Mouse (Mus musculus): ENCODE measurements around the gene Folr1.

Gene Folr1

DNA sequence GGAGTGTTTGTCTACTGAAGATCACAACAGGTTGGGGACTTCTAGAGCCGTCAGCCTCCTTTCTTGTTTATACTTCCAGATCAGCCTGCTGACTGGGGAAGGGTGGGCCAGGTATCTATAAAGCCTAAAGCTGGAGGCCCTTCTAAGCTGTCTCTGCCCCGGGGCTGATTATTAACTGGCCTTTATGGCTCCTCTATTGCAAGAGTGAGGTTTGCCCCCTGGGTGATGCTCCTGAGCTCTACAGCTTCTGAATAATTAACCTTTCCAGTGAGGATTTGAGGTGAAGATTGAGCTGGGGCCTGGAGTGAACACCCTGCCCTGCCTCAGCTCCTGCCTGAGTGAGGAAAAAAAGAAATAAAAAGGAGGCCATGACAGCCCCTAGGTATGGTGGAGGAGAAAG, at the start of gene Folr1:
Gene Folr1 (minus strand): TSS at position 160 of the 400 bp plus-strand sequence.
- peak; percentile 79 to 88 for DNase-seq

DNA sequence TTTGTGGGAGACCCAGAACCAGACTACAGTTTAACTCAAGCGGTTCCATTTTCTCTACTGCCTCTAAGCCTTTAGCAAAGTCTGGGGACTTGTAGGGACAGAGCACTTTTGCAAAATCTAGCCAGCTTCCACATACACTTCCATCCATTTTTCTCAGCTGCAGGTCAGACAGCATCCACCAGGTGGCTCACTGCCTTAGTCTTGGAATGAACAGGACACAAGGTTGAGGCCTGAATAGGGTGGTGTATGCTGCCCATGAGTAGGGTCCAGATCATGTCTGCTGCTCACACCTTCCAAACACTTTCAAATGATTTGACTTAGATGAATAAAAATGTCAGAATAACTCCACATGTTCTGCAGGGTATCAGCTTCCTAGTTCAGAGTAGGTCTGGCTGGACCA, 47.5 kb upstream of the Folr1 start:
- peak in 1 of 2 experiments; percentile 73 for DNase-seq

- DNase-seq: no peak
Observed at GRCm38 (mm10) chr7:101911982-101912381, 41.4 kb upstream of the Folr1 start.

GRCm38 (mm10) chr7:101910138-101910537, 39.5 kb upstream of the Folr1 start:
- no peak for DNase-seq

DNA sequence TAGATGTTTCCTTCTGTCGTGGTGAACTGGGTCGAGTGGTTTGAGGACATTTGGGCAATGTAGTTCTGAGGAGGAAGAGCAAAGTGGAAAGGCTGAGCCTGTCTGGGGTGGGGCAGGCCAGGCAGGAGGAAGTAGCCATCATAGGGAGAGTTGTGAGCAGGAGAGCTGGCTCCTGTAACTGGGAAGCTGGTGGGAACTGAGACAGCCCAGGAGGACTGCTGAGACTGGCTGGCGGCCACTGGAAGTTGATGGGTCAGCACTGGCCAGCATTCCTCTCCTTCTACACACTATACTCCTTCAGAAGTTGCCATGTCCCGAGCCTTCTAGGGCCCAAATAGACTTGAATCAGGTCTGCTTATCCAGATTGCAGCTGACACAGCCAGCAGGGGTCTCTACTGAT, 37.8 kb upstream of the Folr1 start:
- DNase-seq: peak in 1 of 2 experiments; percentile 34

- no peak for DNase-seq
Observed at GRCm38 (mm10) chr7:101906696-101907095, 36.1 kb upstream of the Folr1 start.

DNA sequence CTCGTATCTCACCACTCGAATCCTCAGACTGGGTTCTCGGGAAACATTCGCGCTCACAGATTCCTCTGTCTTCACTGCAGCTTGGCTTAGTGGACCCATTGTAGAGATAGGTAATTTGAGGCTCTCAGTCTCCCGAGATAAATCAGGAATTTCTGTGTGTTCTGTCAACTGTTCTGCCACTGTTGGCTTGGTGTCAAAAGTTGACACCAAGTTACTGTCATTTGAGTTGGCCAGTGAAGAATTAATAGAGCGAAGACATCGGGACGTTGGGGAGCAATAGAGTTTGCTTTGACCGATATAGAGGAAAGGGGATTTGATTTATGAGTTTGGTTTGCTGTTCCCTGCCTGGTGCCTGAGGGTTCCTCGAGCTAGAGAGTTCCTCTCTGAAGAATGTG, 35.7 kb upstream of the Folr1 start, which contains the start of gene Tomt:
Gene Tomt (minus strand): TSS at position 73 of the 395 bp plus-strand sequence.
- DNase-seq: no peak

DNA sequence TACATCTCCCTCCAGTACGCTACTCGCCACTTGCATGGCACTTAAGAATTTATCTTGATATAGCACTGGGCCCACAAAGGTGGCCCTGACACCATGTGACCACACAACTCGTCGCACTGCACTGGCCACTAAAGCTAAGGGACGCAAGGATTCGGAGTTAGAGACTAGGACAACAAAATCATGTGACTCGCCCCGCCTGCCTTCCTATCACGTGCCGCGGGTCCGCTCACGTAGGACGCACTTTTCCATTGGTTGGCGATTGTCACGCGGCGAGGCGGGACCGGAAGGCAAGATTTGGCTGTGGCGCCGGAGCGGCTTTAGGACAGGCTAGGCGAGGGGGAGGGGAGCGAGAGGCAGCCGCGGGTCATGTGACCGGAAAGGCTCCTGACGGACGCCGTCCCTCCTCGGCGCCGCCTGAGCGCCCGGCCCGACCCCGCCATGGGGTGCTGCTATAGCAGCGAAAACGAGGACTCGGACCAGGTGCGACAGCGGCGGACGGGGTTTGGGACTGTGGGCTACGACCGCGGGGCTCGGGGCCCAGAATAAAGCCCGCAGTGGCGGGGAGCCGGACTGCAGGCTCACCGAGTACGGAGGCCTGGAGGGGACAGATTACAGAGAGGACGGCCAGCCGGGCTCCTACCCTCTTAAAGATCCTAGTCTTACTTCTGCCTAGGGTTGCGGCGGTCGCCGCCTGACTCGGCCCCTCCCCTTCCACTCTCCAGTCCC, 35.1 kb upstream of the Folr1 start, which contains the start of gene Lamtor1:
Gene Lamtor1 (plus strand): TSS at position 344 of the 726 bp plus-strand sequence.
- DNase-seq: peak; percentile 100

- DNase-seq: no peak
Observed at GRCm38 (mm10) chr7:101902846-101903245, 32.3 kb upstream of the Folr1 start.

DNA sequence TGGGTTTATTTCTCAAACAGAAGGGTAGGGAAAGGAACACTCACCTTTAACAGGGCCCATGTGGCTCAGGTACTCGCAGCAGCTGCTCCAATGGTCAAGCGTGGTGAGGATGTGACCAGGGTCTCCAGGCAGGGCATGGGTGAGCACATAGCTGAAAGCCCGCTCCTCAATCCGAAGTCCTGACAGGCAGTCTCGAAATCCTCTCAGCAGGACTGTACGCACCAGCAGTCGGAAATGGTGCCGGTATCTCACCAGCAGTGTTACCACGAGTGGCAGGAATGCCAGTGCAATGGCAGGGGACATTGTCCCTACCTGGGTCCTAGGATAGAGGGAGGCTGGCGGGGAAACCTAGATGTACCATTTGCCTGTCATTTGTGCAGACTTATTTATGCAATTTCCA, 31.4 kb upstream of the Folr1 start:
- no peak for DNase-seq

- DNase-seq: no peak
Observed at GRCm38 (mm10) chr7:101900331-101901097, 29.9 kb upstream of the Folr1 start.

- peak; percentile 99 for DNase-seq
Observed at GRCm38 (mm10) chr7:101896104-101897066, 25.8 kb upstream of the Folr1 start.

GRCm38 (mm10) chr7:101895695-101896094, 25.1 kb upstream of the Folr1 start:
- no peak for DNase-seq

GRCm38 (mm10) chr7:101888460-101888859, 17.9 kb upstream of the Folr1 start:
- no peak for DNase-seq

DNA sequence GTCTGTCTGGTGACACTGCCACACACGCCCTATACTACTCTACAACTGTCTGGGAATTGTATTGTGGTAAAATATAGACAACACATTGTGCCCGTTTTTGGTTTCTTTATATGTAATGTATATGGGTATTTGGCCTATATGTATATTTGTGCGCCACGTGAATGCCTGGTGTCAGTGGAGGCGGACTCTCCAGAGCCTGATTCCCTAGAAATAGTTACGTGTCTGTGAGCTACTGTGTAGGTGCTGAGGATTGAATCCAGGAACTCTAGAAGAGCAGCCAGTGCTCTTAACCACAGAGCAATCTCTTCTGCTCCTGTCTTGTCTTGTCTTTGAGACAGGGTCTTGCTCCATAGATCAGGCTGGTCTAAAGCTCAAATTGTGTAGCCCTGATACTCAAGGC, 15.7 kb upstream of the Folr1 start:
- DNase-seq: no peak

- DNase-seq: no peak
Observed at GRCm38 (mm10) chr7:101884160-101884559, 13.6 kb upstream of the Folr1 start.

DNA sequence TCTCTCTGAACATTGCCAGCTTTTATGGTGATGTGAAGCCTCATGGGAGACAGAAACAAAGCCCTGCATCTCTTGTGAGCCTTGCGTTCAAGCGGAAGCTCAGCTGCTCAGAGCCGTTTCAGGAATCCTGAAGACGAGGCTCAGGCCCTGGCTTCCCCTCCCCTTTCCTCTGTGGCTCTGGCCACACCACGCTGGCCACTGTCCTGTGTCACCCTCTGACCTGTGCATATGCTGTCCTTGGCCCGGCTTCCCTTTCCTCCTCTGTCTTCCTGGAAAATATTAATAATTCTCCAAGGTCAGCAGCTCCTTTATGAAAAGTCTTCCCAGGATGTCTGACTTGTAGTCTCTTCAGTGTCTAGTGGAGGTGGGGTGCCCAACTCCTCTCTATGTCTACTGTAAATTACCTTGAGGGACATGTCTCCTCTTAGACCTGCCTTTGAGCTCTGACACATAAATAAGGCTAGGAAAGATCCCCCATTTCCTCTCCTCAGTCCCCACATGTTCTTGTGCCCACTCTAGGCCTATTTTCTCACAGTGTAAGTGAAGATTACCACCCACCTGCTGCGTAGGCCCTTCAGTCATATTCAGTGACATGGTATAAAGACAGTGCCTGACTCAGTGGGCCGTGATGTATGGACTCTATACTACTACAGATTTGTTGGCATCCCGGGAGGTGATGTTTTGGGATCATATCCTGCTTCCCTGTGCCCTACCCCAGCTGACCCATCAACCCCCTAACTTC, 12.0 kb upstream of the Folr1 start:
- no peak for DNase-seq

DNA sequence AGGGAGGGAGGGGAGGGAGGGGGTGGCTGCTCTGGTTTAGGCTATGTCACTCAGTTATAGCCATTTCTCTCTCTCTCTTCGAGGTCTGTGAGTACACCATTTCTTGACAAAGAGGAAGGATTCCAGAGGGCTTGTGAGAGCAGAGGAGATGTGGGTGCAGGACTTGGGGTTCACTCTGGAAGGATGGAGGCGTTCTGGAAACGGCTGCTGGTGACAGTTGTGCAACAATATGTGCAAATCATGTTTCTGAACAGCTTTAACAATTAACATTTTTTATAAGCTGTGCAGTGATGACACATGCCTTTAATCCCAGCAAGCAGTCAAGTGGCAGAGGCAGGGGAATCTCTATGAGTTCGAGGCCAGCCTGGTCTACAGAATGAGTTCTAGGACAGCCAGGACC, 10.3 kb upstream of the Folr1 start:
- DNase-seq: no peak

DNA sequence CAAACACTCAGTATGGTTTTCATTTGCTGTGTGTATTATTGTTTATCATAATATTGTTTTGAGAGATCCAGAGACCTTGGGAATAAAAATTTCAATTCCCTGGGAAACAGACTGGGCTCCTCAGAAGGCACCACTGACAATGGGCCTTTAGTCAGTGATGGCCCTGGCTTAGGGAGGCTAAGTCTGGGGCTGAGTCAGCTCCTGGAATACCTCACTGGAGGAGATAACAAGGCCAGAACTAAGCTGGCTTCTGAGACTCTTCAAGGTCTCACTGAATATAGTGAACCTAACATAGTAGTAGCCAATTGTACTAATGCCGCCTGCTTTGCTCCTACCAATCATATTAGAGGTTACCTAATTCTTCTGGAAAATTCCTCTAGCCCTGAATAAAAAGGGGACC, 5.4 kb upstream of the Folr1 start:
- no peak for DNase-seq

GRCm38 (mm10) chr7:101871296-101871695, 708 bp upstream of the Folr1 start:
- peak; percentile 28 to 45 for DNase-seq

- DNase-seq: peak in 1 of 2 experiments; percentile 58
Observed at GRCm38 (mm10) chr7:101869163-101869500, 1.5 kb downstream of the Folr1 start.
